Mouse (Mus musculus) layer of hippocampus, adult 2 months (tissue): ENCODE results near the gene Ivd. TPM values are rescaled to one million over a fixed set of nuclear protein-coding genes. Genes with fewer than 3 reads are reported as not detected.

Source experiments
- DNase-seq, 2 experiments: peaks; one replicate each; pipeline ENCODE4 v3.0.0; 2022; ENCODE audit warnings: low spot score in 2 of 2
- H3K27ac ChIP-seq: fragments of 200-600 bp; 2 replicates; pipeline ENCODE4 v1.8.1; 2022
- H3K4me3 ChIP-seq: fragments of 200-600 bp; 2 replicates; pipeline ENCODE4 v1.8.1; 2022; ENCODE audit warnings: mild to moderate bottlenecking
- CTCF ChIP-seq: fragments of 200-600 bp; conservative IDR thresholded peaks from 2 replicates; pipeline ENCODE4 v1.8.1; 2022; ENCODE audit warnings: antibody characterized with exemption, mild to moderate bottlenecking, moderate library complexity
- total RNA-seq, 2 experiments: library from RNA; stranded (reverse); gene quantifications; 2 replicates each; pipeline ENCODE4 v1.2.3; 2021

Gene Ivd
- total RNA-seq, 2 experiments from 2014 or later: 117 to 121 TPM

DNA sequence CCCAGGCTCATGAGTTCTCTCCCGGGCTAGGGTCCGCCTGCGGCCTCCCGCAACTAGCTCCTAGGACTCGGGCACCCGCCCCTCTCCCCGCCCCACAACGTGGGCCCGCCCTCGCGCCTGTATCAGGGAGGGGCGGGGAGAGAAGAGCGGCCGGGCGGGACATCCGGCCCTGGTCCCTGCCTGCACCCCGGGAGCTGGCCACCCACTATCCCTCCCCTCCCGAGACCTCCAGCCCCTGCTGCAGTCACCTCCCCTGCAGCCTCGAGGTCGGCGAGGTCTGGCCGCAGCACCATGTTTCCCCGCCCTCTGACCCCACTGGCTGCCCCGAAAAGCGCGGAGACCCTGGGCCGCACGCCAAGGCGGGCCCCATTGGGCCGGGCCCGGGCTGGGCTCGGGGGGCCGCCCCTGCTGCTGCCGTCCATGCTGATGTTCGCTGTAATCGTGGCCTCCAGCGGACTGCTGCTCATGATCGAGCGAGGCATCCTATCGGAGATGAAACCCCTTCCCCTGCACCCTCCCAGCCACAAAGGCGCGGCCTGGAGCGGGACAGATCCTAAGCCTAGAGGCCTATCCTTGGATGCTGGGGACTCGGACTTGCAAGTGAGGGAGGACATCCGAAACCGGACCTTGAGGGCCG, 64.7 kb downstream of the Ivd start, which contains the start of gene Chst14:
Gene Chst14, plus strand, starts transcription at position 136 of the 637 bp plus-strand sequence.
- DNase-seq: peak; percentile 29 to 45
- Histone ChIP-seq H3K4me3 (peak within 1 kb of the TSS; percentile 63), H3K27ac (peak within 1 kb of the TSS; percentile 74)
- TF ChIP-seq CTCF: no peak

DNA sequence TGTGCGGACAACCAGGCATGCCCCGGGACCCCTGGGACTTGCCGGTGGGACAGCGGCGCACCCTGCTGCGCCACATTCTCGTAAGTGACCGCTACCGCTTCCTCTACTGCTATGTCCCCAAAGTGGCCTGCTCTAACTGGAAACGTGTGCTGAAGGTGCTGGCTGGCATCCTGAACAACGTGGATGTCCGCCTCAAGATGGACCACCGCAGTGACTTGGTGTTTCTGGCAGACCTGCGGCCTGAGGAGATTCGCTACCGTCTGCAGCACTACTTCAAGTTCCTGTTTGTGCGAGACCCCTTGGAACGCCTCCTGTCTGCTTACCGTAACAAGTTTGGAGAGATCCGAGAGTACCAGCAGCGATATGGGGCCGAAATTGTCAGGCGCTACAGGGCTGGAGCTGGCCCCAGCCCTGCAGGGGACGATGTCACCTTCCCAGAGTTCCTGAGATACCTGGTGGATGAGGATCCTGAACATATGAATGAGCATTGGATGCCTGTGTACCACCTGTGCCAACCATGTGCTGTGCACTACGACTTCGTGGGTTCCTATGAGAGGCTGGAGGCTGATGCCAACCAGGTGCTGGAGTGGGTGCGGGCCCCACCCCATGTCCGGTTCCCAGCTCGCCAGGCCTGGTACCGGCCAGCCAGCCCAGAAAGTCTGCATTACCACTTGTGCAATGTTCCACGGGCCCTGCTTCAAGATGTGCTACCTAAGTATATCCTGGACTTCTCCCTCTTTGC, 65.4 kb downstream of the Ivd start:
- Histone ChIP-seq H3K4me3 (peak overlapping the region; percentile 63), H3K27ac (peak overlapping the region; percentile 74; the same call in 1 of the 2 replicates)
- no peak for TF ChIP-seq CTCF
- DNase-seq: no peak

Other genes starting within 250 kb of the Ivd start
- 10 to 100 TPM; 57.5 to 65.7 TPM for gene Pak6, start 198.7 kb upstream of the Ivd start, total RNA-seq
- 10 to 100 TPM; 14.8 to 15.5 TPM for gene Ankrd63, start 158.0 kb upstream of the Ivd start, total RNA-seq
- 1 to 10 TPM; 2.3 to 2.6 TPM for gene Plcb2, start 133.5 kb upstream of the Ivd start, total RNA-seq
- 10 to 100 TPM; 62.1 to 66.7 TPM for gene Inafm2, start 116.2 kb upstream of the Ivd start, total RNA-seq
- 1 to 10 TPM; 7.6 to 9.6 TPM for gene Ccdc9b, start 99.3 kb upstream of the Ivd start, total RNA-seq
- gene Phgr1, start 89.2 kb upstream of the Ivd start, total RNA-seq: not detected
- gene Disp2, start 82.2 kb upstream of the Ivd start, total RNA-seq: 100 to 1,000 TPM; 263 to 273 TPM
- gene Knstrn, start 48.0 kb upstream of the Ivd start, total RNA-seq: 1 to 10 TPM; 1.5 to 3.2 TPM
- 10 to 100 TPM; 58.6 to 61.1 TPM for gene Bahd1, start 38.4 kb downstream of the Ivd start, total RNA-seq
- gene Chst14, start 64.5 kb downstream of the Ivd start, total RNA-seq: 1 to 10 TPM; 2.5 to 3.0 TPM
- 10 to 100 TPM; 53.2 to 53.6 TPM for gene Ccdc32, start 167.4 kb downstream of the Ivd start, total RNA-seq
- 1 to 10 TPM; 8.0 to 8.1 TPM for gene Rpusd2, start 172.8 kb downstream of the Ivd start, total RNA-seq
- under 1 TPM; 0.20 to 0.27 TPM for gene Knl1, start 185.2 kb downstream of the Ivd start, total RNA-seq